Mouse (Mus musculus) liver, embryonic 14.5 days (tissue): ENCODE results near the gene Slc7a15. TPM values are rescaled to one million over a fixed set of nuclear protein-coding genes. Genes with fewer than 3 reads are reported as not detected.

Experiments
- ATAC-seq: fragments of 200-750 bp; cut with Nextera tagmentation; 2 replicates; pipeline ENCODE4 v1.8.0; 2017; ENCODE audit warnings: moderate number of reproducible peaks, mild to moderate bottlenecking, moderate library complexity; ENCODE audit not compliant: insufficient read depth
- DNase-seq, 3 experiments: peaks; one replicate each; pipeline ENCODE4 v3.0.0-alpha.2; 2012 to 2013; ENCODE audit warnings: low read depth in 3 of 3, low spot score in 3 of 3
- H3K27ac ChIP-seq: fragments of 300-500 bp; sonication (generic); 2 replicates; pipeline ENCODE4 v1.5.1; 2014; ENCODE audit warnings: moderate library complexity, mild to moderate bottlenecking, control low read depth, inconsistent platforms
- H3K27me3 ChIP-seq: fragments of 300-500 bp; sonication (generic); 2 replicates; pipeline ENCODE4 v1.6.1; 2014; ENCODE audit warnings: mild to moderate bottlenecking, low read length, moderate library complexity; ENCODE audit not compliant: control insufficient read depth, insufficient read depth
- H3K36me3 ChIP-seq: fragments of 300-500 bp; sonication (generic); replicated peaks from 2 replicates; pipeline ENCODE4 v1.6.1; 2014; ENCODE audit warnings: low read depth; ENCODE audit not compliant: control insufficient read depth, insufficient read depth
- H3K4me1 ChIP-seq, 2 experiments: fragments of 200-500 bp in 1 of 2; fragments of 300-500 bp in 1 of 2; sonication (generic) in 1 of 2; replicated peaks; 2 replicates each; pipeline ENCODE4 v1.6.1; 2012 to 2014; ENCODE audit warnings: antibody characterized with exemption in 1 of 2, inconsistent platforms in 1 of 2, low read length in 1 of 2; ENCODE audit not compliant: control insufficient read depth in 2 of 2, insufficient read depth in 2 of 2
- H3K4me2 ChIP-seq: fragments of 300-500 bp; sonication (generic); 2 replicates; pipeline ENCODE4 v1.6.1; 2014; ENCODE audit warnings: low read depth, mild to moderate bottlenecking, control low read depth, moderate library complexity
- H3K4me3 ChIP-seq, 2 experiments: fragments of 200-500 bp in 1 of 2; fragments of 300-500 bp in 1 of 2; sonication (generic) in 1 of 2; 2 replicates each; pipeline ENCODE4 v1.5.1; 2012 to 2014; ENCODE audit warnings: low read depth in 2 of 2, low read length in 2 of 2, mild to moderate bottlenecking in 2 of 2, control low read depth in 1 of 2, inconsistent platforms in 1 of 2, moderate library complexity in 1 of 2; ENCODE audit not compliant: insufficient read depth in 1 of 2
- H3K9ac ChIP-seq: fragments of 300-500 bp; sonication (generic); replicated peaks from 2 replicates; pipeline ENCODE4 v1.6.1; 2014; ENCODE audit warnings: mild to moderate bottlenecking, control low read depth, moderate library complexity
- H3K9me3 ChIP-seq: fragments of 300-500 bp; sonication (generic); 2 replicates; pipeline ENCODE4 v1.6.1; 2016; ENCODE audit warnings: low read length, mixed read lengths; ENCODE audit not compliant: control insufficient read depth
- CTCF ChIP-seq: IDR thresholded peaks from 2 replicates; pipeline ENCODE4 v1.5.1; 2016; ENCODE audit warnings: antibody characterized with exemption, low read depth, control low read depth
- EP300 ChIP-seq: IDR thresholded peaks from 2 replicates; pipeline ENCODE4 v1.6.1; 2016; ENCODE audit warnings: antibody characterized with exemption, low read depth
- WGBS: fragments of 180-500 bp; shearing (Covaris S2); extraction: QIAGEN DNeasy Blood & Tissue Kit; methylation state at CpG from one replicate; pipeline ENCODE4 v1.1.7; 2014; ENCODE audit not compliant: insufficient replicate concordance; 5-methylcytosine and 5-hydroxymethylcytosine counted together
- polyA plus RNA-seq, 2 experiments: library from polyadenylated mRNA; depleted of rRNA in 1 of 2; stranded (reverse) in 1 of 2; unstranded in 1 of 2; fragments of >200 nt; fragmentation: Nextera tagmentation in 1 of 2; extraction: Ambion mirVana in 1 of 2; gene quantifications; 2 replicates each; pipeline versions ENCODE4 v1.2.1 to v1.2.3; 2012 to 2014

The Slc7a15 gene
- polyA plus RNA-seq, 2 experiments: 0.06 to 0.11 TPM

GRCm38 (mm10) chr12:8493386-8493785 is 105.5 kb downstream of the Slc7a15 start:
- Histone ChIP-seq H3K9me3 (no peaks in the 10 kb centered on the region), H3K4me3 (no peak overlapping the region), H3K27me3 (peaks cover 2% of the 10 kb centered on the region), H3K4me1 (no peaks in the 10 kb centered on the region), H3K27ac (no peak overlapping the region), H3K36me3 (no peaks in the 10 kb centered on the region), H3K4me2 (no peak overlapping the region), H3K9ac (no peak overlapping the region)
- no peak for TF ChIP-seq EP300
- no peak for TF ChIP-seq CTCF
- ATAC-seq (no peak), DNase-seq (no peak)
- 43% methylated on average over 3 of the region's 3 CpGs for WGBS

GRCm38 (mm10) chr12:8489098-8489497 is 109.8 kb downstream of the Slc7a15 start:
- DNase-seq: no peak
- 63% methylated on average over 4 of the region's 4 CpGs for WGBS
- ATAC-seq: no peak
- H3K4me1 ChIP-seq: no peaks in the 10 kb centered on the region
- no peak overlapping the region for H3K27ac ChIP-seq
- no peaks in the 10 kb centered on the region for H3K27me3 ChIP-seq
- H3K9me3 ChIP-seq: no peaks in the 10 kb centered on the region
- TF ChIP-seq EP300 (no peak), CTCF (no peak)
- H3K4me3 ChIP-seq: no peak overlapping the region
- H3K4me2 ChIP-seq: no peak overlapping the region
- H3K9ac ChIP-seq: no peak overlapping the region
- no peaks in the 10 kb centered on the region for H3K36me3 ChIP-seq

DNA sequence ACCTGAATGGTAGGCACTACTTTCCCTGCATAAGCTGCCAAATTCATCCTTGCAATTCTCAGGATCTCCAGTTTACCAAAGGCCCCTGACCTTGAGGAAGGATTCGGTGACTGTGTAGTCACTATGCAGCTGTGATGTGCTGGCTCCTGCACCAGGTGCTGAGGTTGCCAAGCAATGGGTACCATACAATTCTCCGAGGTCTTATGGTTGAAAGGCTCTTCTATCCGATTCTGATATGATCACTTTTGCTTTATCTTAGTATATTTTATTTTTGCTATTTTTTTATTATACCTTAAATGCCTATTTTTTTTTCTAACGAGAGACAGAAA is 110.2 kb downstream of the Slc7a15 start:
- no peak overlapping the region for H3K4me3 ChIP-seq
- no peaks in the 10 kb centered on the region for H3K27me3 ChIP-seq
- no peaks in the 10 kb centered on the region for H3K36me3 ChIP-seq
- H3K4me1 ChIP-seq: no peaks in the 10 kb centered on the region
- DNase-seq: no peak
- no peak overlapping the region for H3K27ac ChIP-seq
- WGBS: 51% methylated on average over 4 of the region's 4 CpGs
- H3K9ac ChIP-seq: no peak overlapping the region
- TF ChIP-seq EP300: no peak
- TF ChIP-seq CTCF: no peak
- no peak overlapping the region for H3K4me2 ChIP-seq
- no peak for ATAC-seq
- no peaks in the 10 kb centered on the region for H3K9me3 ChIP-seq

- ATAC-seq (no peak), DNase-seq (no peak)
- no peaks in the 10 kb centered on the region for H3K36me3 ChIP-seq
- no peaks in the 10 kb centered on the region for H3K4me1 ChIP-seq
- H3K27me3 ChIP-seq: no peaks in the 10 kb centered on the region
- TF ChIP-seq CTCF (no peak), EP300 (no peak)
- no peak overlapping the region for H3K4me3 ChIP-seq
- no peaks in the 10 kb centered on the region for H3K9me3 ChIP-seq
- H3K27ac ChIP-seq: no peak overlapping the region
- no peak overlapping the region for H3K4me2 ChIP-seq
- 46% methylated on average over 5 of the region's 5 CpGs for WGBS
- no peak overlapping the region for H3K9ac ChIP-seq
Observed at GRCm38 (mm10) chr12:8487959-8488651, 110.8 kb downstream of the Slc7a15 start.

DNA sequence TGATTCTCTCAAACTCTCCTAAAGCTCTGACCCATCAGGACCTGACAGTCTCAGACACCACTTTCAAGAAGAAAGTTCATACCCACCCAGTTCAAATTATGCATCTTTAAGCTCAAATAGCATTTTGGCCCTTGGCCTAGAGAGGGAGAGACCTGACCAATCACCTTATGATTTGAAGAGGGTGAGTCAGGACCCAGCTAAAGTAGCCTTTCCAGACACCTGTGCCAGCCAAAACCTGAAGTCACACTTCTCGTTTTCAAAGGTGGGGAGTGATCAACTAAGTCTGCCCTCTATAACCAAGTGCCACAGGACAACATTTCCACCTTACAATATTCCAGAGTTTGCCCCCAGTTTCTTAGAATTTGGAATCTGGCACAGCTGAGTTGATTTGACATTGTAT is 111.6 kb downstream of the Slc7a15 start:
- DNase-seq (no peak), ATAC-seq (no peak)
- TF ChIP-seq EP300: no peak
- no peak for TF ChIP-seq CTCF
- H3K4me2 ChIP-seq: no peak overlapping the region
- no peaks in the 10 kb centered on the region for H3K27me3 ChIP-seq
- H3K36me3 ChIP-seq: no peaks in the 10 kb centered on the region
- no peaks in the 10 kb centered on the region for H3K4me1 ChIP-seq
- H3K9ac ChIP-seq: no peak overlapping the region
- H3K9me3 ChIP-seq: no peaks in the 10 kb centered on the region
- H3K27ac ChIP-seq: no peak overlapping the region
- WGBS: 30% methylated on average over 1 of the region's 1 CpGs
- no peak overlapping the region for H3K4me3 ChIP-seq
